Mouse (Mus musculus) midbrain, embryonic 10.5 days (tissue): ENCODE measurements around the gene Plet1. TPM values are rescaled to one million over a fixed set of nuclear protein-coding genes. Genes with fewer than 3 reads are reported as not detected.

Source experiments
- DNase-seq: peaks from one replicate; pipeline ENCODE4 v3.0.0-alpha.2; 2017; ENCODE audit warnings: low spot score
- H3K27ac ChIP-seq: fragments of 300-500 bp; sonication (generic); replicated peaks from 2 replicates; pipeline ENCODE4 v1.5.1; 2016; ENCODE audit warnings: mild to moderate bottlenecking
- H3K27me3 ChIP-seq: fragments of 300-500 bp; sonication (generic); 2 replicates; pipeline ENCODE4 v1.6.1; 2016; ENCODE audit warnings: low read depth, mild to moderate bottlenecking; ENCODE audit not compliant: poor library complexity, severe bottlenecking
- H3K36me3 ChIP-seq: fragments of 300-500 bp; sonication (generic); 2 replicates; pipeline ENCODE4 v1.6.1; 2016; ENCODE audit warnings: mild to moderate bottlenecking, moderate library complexity
- H3K4me1 ChIP-seq: fragments of 300-500 bp; sonication (generic); 2 replicates; pipeline ENCODE4 v1.6.1; 2016
- H3K4me3 ChIP-seq: fragments of 300-500 bp; sonication (generic); 2 replicates; pipeline ENCODE4 v1.5.1; 2016; ENCODE audit warnings: mild to moderate bottlenecking, moderate library complexity
- H3K9me3 ChIP-seq: fragments of 300-500 bp; sonication (generic); replicated peaks from 2 replicates; pipeline ENCODE4 v1.6.1; 2016; ENCODE audit warnings: mild to moderate bottlenecking
- WGBS: fragments of 180-500 bp; shearing (Covaris S2); methylation state at CpG from one replicate; pipeline ENCODE4 v1.1.7; 2016; 5-methylcytosine and 5-hydroxymethylcytosine counted together
- polyA plus RNA-seq: library from polyadenylated mRNA; unstranded; fragments of >200 nt; fragmentation: Nextera tagmentation; extraction: Ambion mirVana; gene quantifications from 2 replicates; pipeline ENCODE4 v1.2.1, GENCODE M21; 2016

The Plet1 gene
- 0.32 and 0.36 TPM in 2 replicates for polyA plus RNA-seq

GRCm38 (mm10) chr9:50494311-50494710 is at the start of gene Plet1:
Plet1 (plus strand) TSS chr9:50494525.
- peaks cover 7% of the 10 kb centered on the region; the same call in 1 of the 2 replicates for H3K27me3 ChIP-seq
- no peaks in the 10 kb centered on the region for H3K9me3 ChIP-seq
- no peak within 1 kb of the TSS for H3K27ac ChIP-seq
- 86% methylated on average over 6 of the region's 6 CpGs for WGBS
- H3K36me3 ChIP-seq: no peaks in the 10 kb centered on the region
- no peak for DNase-seq
- H3K4me1 ChIP-seq: peaks cover 19% of the 10 kb centered on the region
- no peak within 1 kb of the TSS for H3K4me3 ChIP-seq

GRCm38 (mm10) chr9:50449048-50449447 is 45.3 kb upstream of the Plet1 start:
- H3K27me3 ChIP-seq: no peaks in the 10 kb centered on the region
- WGBS: 64% methylated on average over 13 of the region's 13 CpGs
- H3K36me3 ChIP-seq: no peaks in the 10 kb centered on the region
- H3K4me3 ChIP-seq: no peak overlapping the region
- H3K9me3 ChIP-seq: no peaks in the 10 kb centered on the region
- peaks cover 23% of the 10 kb centered on the region for H3K4me1 ChIP-seq
- DNase-seq: no peak
- no peak overlapping the region for H3K27ac ChIP-seq

DNA sequence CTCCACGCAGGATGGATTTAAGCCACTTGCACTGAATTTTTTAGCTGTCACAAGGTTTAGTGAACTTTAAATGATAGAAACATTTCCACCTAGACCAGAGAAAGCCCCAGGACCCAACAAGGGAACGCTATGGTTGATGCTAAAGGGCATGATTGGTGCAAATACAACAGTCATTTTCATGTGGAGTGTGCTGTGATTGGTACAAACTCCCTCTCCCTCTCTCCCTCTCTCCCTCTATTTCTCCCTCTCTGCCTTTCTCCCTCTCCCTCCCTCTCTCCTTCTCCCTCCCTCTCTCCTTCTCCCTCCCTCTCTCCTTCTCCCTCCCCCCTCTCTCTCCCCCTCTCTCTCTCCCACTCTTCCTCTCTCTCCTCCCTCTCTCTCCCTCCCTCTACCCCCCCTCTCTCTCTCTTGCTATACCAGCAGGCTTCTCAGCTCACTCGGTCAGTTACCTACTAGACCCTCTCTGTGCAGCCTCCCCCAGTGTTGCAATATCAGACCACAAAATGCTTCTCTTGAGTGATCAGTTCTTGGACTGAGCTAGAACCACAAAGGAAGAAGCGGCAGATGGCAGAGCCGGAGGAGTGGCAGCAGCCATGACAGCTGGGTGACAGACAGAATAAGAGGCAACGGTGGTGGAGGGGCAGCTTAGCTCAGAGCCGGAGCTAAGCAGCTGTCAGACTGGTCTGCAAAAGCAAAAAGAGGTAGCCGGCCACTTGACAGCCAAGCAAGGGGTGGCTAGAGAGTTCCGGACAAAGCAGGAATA is 42.7 kb upstream of the Plet1 start:
- no peaks in the 10 kb centered on the region for H3K36me3 ChIP-seq
- peak; percentile 35 for DNase-seq
- H3K27ac ChIP-seq: peak overlapping the region; percentile 77
- 64% methylated on average over 9 of the region's 9 CpGs for WGBS
- H3K9me3 ChIP-seq: no peaks in the 10 kb centered on the region
- H3K4me1 ChIP-seq: peaks cover 23% of the 10 kb centered on the region
- H3K4me3 ChIP-seq: no peak overlapping the region
- H3K27me3 ChIP-seq: no peaks in the 10 kb centered on the region

- Histone ChIP-seq H3K27ac (peak overlapping the region; percentile 77), H3K9me3 (no peaks in the 10 kb centered on the region), H3K36me3 (no peaks in the 10 kb centered on the region), H3K4me1 (peaks cover 23% of the 10 kb centered on the region), H3K27me3 (no peaks in the 10 kb centered on the region), H3K4me3 (peak overlapping the region; percentile 24; the same call in 1 of the 2 replicates)
- 24% methylated on average over 10 of the region's 10 CpGs for WGBS
- peak; percentile 84 for DNase-seq
These were observed 42.0 kb upstream of the Plet1 start for GRCm38 (mm10) chr9:50452303-50452775.

DNA sequence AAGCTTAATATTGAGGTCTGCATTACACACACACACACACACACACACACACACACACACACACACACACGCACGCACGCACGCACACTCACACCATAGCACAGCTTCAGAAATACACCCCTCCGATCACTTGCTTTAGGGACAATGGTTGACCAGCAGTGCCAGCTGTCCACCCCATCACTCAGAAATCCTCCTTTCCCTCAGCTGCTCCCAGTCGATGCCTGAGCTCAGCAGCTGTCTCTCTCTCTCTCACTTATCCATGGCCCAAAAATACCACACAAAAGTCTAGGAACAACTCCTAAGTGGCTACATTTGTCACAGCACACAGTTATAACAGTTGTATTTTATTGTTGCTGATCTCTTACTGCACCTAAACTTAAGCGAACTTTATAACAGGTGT is 36.7 kb upstream of the Plet1 start:
- DNase-seq: no peak
- no peaks in the 10 kb centered on the region for H3K9me3 ChIP-seq
- no peaks in the 10 kb centered on the region for H3K27me3 ChIP-seq
- peaks cover 8% of the 10 kb centered on the region for H3K4me1 ChIP-seq
- H3K27ac ChIP-seq: no peak overlapping the region
- 87% methylated on average over 7 of the region's 7 CpGs for WGBS
- H3K4me3 ChIP-seq: no peak overlapping the region
- H3K36me3 ChIP-seq: no peaks in the 10 kb centered on the region

DNA sequence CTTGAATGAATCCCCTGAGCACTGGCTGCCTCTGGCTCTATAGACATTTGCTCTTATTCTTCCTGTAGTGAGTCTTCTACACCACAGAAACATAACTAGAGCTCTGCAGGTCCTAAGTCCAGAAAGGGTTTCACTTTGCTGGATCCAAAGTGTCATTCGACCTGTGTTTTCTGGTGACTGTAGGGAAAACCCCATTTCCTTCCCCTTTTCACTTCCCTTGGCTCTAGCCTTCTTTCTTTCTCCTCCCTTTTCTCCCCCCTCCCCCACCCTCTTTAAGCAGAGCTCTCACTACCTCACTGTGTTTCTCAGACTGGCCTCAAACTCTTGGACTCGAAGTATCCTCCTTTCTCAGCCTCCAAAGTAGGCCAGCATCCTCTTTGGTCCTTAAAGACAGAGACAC is 34.8 kb upstream of the Plet1 start:
- H3K9me3 ChIP-seq: no peaks in the 10 kb centered on the region
- peaks cover 5% of the 10 kb centered on the region for H3K4me1 ChIP-seq
- H3K36me3 ChIP-seq: no peaks in the 10 kb centered on the region
- no peaks in the 10 kb centered on the region for H3K27me3 ChIP-seq
- 68% methylated on average over 2 of the region's 2 CpGs for WGBS
- no peak for DNase-seq
- H3K4me3 ChIP-seq: no peak overlapping the region
- H3K27ac ChIP-seq: no peak overlapping the region

- no peaks in the 10 kb centered on the region for H3K36me3 ChIP-seq
- WGBS: 44% methylated on average over 19 of the region's 19 CpGs
- peaks cover 5% of the 10 kb centered on the region for H3K4me1 ChIP-seq
- peak; percentile 70 for DNase-seq
- peak overlapping the region; percentile 35 for H3K4me3 ChIP-seq
- no peaks in the 10 kb centered on the region for H3K27me3 ChIP-seq
- peak overlapping the region; percentile 59 for H3K27ac ChIP-seq
- no peaks in the 10 kb centered on the region for H3K9me3 ChIP-seq
These were observed 31.7 kb upstream of the Plet1 start for GRCm38 (mm10) chr9:50462494-50463204.

DNA sequence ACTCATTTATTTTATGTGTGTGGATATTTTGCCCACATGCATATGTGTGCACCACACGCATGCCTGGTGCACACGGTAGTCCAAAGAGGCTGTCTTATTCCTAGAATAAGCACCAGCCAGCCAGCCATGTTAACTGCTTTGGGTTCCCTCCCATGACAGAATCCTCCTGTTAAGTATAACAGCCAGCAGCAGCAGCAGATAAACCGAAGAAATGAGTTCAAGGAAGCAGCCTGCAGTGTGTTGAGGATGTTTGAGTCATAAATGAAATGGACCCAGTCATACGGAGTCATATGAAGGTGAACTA is 31.2 kb upstream of the Plet1 start:
- Histone ChIP-seq H3K9me3 (no peaks in the 10 kb centered on the region), H3K36me3 (no peaks in the 10 kb centered on the region), H3K27ac (no peak overlapping the region; the same call in 1 of the 2 replicates), H3K27me3 (no peaks in the 10 kb centered on the region), H3K4me1 (peaks cover 5% of the 10 kb centered on the region), H3K4me3 (no peak overlapping the region)
- DNase-seq: no peak
- 41% methylated on average over 4 of the region's 4 CpGs for WGBS

- Histone ChIP-seq H3K4me1 (no peaks in the 10 kb centered on the region), H3K4me3 (no peak overlapping the region), H3K9me3 (no peaks in the 10 kb centered on the region), H3K27ac (no peak overlapping the region), H3K36me3 (no peaks in the 10 kb centered on the region), H3K27me3 (no peaks in the 10 kb centered on the region)
- no peak for DNase-seq
- WGBS: 89% methylated on average over 5 of the region's 5 CpGs
These were observed 23.8 kb upstream of the Plet1 start for GRCm38 (mm10) chr9:50470377-50471100.

GRCm38 (mm10) chr9:50471181-50471901 is 23.0 kb upstream of the Plet1 start:
- 79% methylated on average over 13 of the region's 13 CpGs for WGBS

GRCm38 (mm10) chr9:50475318-50475717 is 19.0 kb upstream of the Plet1 start:
- no peak for DNase-seq
- Histone ChIP-seq H3K27me3 (0 out of 2 replicates have a peak, but pooled peaks cover 5% of the 10 kb centered on the region), H3K4me3 (no peak overlapping the region), H3K36me3 (no peaks in the 10 kb centered on the region), H3K9me3 (no peaks in the 10 kb centered on the region), H3K27ac (no peak overlapping the region), H3K4me1 (peaks cover 19% of the 10 kb centered on the region)
- 91% methylated on average over 7 of the region's 7 CpGs for WGBS

More at GRCm38 (mm10) chr9:50471181-50471901, 23.0 kb upstream of the Plet1 start:
- H3K4me3 ChIP-seq: no peak overlapping the region
- H3K4me1 ChIP-seq: no peaks in the 10 kb centered on the region
- H3K9me3 ChIP-seq: no peaks in the 10 kb centered on the region
- H3K36me3 ChIP-seq: no peaks in the 10 kb centered on the region
- DNase-seq: no peak
- no peaks in the 10 kb centered on the region for H3K27me3 ChIP-seq
- no peak overlapping the region for H3K27ac ChIP-seq

- Histone ChIP-seq H3K9me3 (no peaks in the 10 kb centered on the region), H3K27ac (no peak overlapping the region), H3K36me3 (no peaks in the 10 kb centered on the region), H3K4me1 (peaks cover 19% of the 10 kb centered on the region), H3K4me3 (no peak overlapping the region), H3K27me3 (0 out of 2 replicates have a peak, but pooled peaks cover 5% of the 10 kb centered on the region)
- DNase-seq: no peak
- WGBS: 67% methylated on average over 8 of the region's 8 CpGs
These were observed 18.6 kb upstream of the Plet1 start for GRCm38 (mm10) chr9:50475745-50476144.
